Mouse (Mus musculus): ENCODE results near the gene Ergic1. TPM values are rescaled to one million over a fixed set of nuclear protein-coding genes. Genes with fewer than 3 reads are reported as not detected.

Gene Ergic1
- polyA plus RNA-seq, 1 experiment, result 143 TPM

DNA sequence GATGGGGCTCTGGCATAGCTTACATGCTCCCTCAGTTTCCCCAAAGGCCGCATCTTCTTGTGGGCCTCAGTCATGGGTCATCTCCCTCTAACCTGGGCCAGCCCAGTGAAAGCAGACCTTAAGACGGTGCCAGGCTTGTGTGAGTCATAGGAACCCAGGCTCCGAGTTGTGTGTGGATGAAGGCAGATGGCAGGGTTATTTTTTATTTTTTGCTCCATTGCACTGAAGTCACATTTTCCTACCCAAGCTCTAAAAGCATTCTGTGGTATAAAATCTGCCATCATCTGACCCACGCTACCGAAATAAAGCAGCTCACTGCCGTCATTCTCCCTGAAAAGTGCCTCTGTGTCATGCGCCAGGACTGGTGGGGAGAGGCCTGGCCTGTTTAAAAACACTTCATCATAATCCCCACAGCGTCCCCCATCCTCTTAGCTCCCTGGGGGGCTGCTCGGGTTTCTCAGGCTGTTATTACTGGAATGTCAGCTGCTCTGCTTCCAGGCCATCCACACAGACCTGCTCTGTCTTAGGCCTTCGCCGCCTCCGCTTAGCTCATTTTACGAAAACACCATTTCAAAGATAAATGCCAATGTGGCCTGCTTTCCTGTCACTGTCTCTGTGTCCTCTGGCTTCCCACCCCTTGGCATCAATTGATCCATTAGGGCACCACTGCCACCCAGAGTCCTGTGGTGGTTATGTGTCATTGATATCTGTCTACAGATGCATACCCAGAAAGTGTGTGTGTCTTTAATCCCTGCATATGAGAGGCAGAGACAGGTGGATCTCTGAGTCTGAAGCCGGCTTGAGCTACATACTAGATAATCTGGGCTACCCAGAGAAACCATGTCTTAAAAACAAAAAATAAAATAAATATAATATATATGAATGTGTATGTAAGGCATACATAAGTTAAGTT is 89.4 kb downstream of the Ergic1 start:
- Histone ChIP-seq H3K27ac (ENCODE audit: insufficient read depth, low read length) (peak overlapping the region; percentile 78), H3K4me3 (ENCODE audit: insufficient read depth, low read length) (no peak overlapping the region), H3K4me1 (ENCODE audit: control insufficient read depth, insufficient read depth, low read length) (peaks cover 10% of the 10 kb centered on the region)
- TF ChIP-seq CTCF (IDR thresholded peaks at IDR 0.05; ENCODE audit: extremely low read depth, insufficient read depth, low read length) (peak; percentile 28; the same call in 1 of the 2 replicates), POLR2A (IDR thresholded peaks at IDR 0.05; ENCODE audit: extremely low read depth, insufficient read depth, low read length) (no peak)

DNA sequence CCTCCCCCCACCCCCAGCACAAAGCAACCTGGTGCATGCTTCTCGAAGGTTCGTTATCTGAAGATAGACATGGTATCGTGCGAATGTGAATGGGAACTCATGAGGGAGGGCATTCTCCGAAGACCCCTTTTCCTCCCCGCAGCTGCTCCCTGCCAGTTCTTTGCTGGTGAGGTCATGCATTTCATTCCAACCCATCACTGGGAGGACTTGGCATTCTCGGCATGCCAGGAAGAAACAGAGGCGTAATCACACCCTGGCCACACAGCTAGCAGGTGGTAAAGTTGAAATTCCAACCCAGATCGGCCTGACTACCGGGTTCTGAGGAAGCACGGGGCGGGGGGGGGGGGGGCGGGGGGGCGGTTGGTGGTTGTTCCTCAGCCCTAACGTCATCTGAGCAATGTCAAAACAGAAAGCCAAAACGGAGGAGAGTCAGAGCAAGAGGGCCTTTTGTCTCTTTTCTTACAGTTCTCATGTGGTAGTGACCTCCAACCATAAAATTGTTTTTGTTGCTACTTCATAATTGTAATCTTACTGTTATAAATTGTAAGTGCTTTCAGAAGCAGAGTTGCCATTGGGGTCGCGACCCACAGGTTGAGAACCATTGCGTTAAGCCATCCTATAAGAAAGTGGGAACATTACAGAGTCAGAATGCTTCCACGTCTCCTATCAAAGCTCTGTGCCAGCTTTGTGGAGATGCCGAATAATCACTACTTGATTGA is 97.7 kb downstream of the Ergic1 start:
- Histone ChIP-seq H3K27ac (ENCODE audit: insufficient read depth, low read length) (no peak overlapping the region), H3K4me1 (ENCODE audit: control insufficient read depth, insufficient read depth, low read length) (peaks cover 3% of the 10 kb centered on the region; the same call in 1 of the 2 replicates), H3K4me3 (ENCODE audit: insufficient read depth, low read length) (no peak overlapping the region)
- TF ChIP-seq POLR2A (IDR thresholded peaks at IDR 0.05; ENCODE audit: extremely low read depth, insufficient read depth, low read length) (no peak), CTCF (IDR thresholded peaks at IDR 0.05; ENCODE audit: extremely low read depth, insufficient read depth, low read length) (no peak)

DNA sequence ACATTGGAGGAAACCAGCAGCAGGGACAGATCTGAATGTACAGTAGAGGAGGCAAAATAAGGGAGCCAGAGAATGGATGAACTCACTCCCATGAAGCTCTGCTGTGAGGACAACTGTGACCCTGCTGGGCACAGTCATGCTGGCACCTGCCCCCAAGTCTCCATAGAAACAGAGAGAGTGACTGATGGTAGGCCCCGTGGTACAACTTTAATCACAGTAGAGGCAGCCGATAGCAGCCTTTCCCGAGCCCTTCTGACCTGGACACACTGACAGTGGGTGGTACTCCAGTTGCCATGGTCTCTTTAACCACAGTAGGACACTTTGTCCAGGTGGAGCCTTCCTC is 98.3 kb downstream of the Ergic1 start:
- no peak overlapping the region for H3K27ac ChIP-seq (ENCODE audit: insufficient read depth, low read length)
- TF ChIP-seq POLR2A (IDR thresholded peaks at IDR 0.05; ENCODE audit: extremely low read depth, insufficient read depth, low read length), result no peak
- no peak for TF ChIP-seq CTCF (IDR thresholded peaks at IDR 0.05; ENCODE audit: extremely low read depth, insufficient read depth, low read length)

DNA sequence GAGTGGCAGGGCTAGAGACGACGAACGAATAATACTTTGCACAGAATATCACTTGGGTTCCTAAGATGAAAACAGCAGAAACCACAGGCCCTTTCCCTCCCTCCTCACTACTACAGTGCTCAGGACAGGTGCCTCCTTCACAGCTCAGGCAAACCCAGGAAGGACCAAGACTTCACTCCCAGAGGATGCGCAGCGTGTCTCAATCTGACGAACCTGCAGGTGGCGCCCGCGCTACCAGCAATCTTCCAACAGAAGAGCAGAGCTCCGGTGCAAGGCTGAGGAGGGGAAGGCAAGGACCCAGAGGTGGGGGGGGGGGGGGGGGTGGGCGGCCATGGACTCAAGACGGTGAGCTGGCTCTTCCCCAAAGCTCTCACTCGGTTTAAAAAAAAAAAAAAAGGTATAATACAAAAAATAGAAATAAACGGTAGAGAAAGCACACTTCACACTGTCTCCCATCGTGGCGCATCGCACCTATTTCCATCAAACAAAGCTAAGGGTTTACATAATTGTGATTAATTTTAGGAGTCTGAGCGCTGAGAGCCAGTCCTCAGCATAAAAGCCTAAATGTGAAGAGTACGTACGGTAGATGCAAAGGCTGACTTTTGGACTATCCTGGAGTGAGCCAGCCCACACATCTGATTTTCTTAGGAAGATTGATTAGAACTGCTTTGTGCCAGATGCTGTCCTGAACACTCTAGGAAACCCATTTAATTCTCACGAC is 99.1 kb downstream of the Ergic1 start:
- peak overlapping the region; percentile 36; the same call in 1 of the 2 replicates for H3K27ac ChIP-seq (ENCODE audit: insufficient read depth, low read length)
- H3K4me1 ChIP-seq (ENCODE audit: control insufficient read depth, insufficient read depth, low read length), result peaks cover 3% of the 10 kb centered on the region; the same call in 1 of the 2 replicates
- H3K4me3 ChIP-seq (ENCODE audit: insufficient read depth, low read length), result no peak overlapping the region
- TF ChIP-seq POLR2A (IDR thresholded peaks at IDR 0.05; ENCODE audit: extremely low read depth, insufficient read depth, low read length) (0 out of 2 replicates have a peak, but pooled peaks have one; percentile 15), CTCF (IDR thresholded peaks at IDR 0.05; ENCODE audit: extremely low read depth, insufficient read depth, low read length) (peak; percentile 81)

More for the DNA sequence above, 98.3 kb downstream of the Ergic1 start:
- no peak overlapping the region for H3K4me3 ChIP-seq (ENCODE audit: insufficient read depth, low read length)
- H3K4me1 ChIP-seq (ENCODE audit: control insufficient read depth, insufficient read depth, low read length), result peaks cover 3% of the 10 kb centered on the region; the same call in 1 of the 2 replicates

DNA sequence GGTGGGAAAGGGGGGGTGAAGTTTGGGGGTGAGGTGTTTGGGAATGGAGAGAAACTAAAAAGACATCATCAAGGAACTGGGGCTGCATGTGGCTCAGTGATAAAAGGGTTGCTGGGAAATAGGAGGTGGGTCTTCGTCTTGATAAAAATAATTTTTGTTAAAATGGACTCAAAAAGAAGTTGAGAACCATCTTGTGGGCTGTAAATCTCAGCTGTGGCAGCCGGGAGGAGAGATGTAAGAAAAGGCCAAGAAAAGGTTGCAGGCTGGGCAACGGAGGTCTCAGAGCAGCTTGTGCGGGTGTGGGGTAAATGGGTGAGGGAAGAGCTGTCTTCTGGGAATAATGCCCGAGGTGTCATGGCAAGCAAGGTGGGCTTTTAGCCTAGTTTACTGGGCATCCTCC is 100.9 kb downstream of the Ergic1 start:
- H3K4me1 ChIP-seq (ENCODE audit: control insufficient read depth, insufficient read depth, low read length), result peaks cover 3% of the 10 kb centered on the region; the same call in 1 of the 2 replicates
- H3K4me3 ChIP-seq (ENCODE audit: insufficient read depth, low read length), result no peak overlapping the region
- no peak for TF ChIP-seq CTCF (IDR thresholded peaks at IDR 0.05; ENCODE audit: extremely low read depth, insufficient read depth, low read length)
- TF ChIP-seq POLR2A (IDR thresholded peaks at IDR 0.05; ENCODE audit: extremely low read depth, insufficient read depth, low read length), result no peak
- no peak overlapping the region for H3K27ac ChIP-seq (ENCODE audit: insufficient read depth, low read length)

DNA sequence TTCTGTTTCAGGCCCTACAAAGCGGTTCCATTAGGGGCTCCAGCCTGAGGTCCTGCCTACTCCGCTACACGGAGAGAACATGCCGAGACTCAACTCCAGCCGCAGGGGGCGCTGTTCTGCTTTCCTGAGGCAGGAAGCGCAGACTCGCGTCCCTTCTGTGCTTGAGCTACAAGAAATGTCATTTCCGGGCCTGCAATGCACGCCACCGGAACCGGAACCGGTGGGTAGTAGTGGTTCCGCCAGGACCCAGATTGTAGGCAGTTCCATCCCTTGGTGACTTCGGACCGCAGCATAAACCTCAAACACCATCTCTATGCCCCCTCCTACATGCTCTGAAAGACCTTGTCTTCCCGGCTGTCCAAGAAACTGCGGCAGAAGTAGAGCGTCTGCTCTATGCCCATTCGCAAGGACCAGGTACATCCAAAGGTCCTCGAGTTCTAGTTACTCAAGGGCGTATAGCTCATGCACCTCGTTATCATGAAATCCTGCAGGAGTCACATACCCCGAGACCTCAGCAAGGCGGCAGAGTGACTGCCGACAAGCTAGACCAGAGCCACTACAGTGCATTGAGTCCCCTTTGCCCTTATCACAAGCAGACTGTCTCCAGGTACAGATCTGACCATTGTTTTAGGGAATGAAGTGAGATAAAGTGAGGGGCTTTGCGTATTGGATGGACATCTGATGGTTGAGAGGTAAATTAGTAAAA is 101.8 kb downstream of the Ergic1 start, which contains the start of gene Atp6v0e:
Atp6v0e (plus strand) TSS at position 254 of the 706 bp plus-strand sequence.
- Histone ChIP-seq H3K4me3 (ENCODE audit: insufficient read depth, low read length) (peak within 1 kb of the TSS; percentile 57), H3K27ac (ENCODE audit: insufficient read depth, low read length) (0 out of 2 replicates have a peak within 1 kb of the TSS, but pooled peaks have one; percentile 25), H3K4me1 (ENCODE audit: control insufficient read depth, insufficient read depth, low read length) (peaks cover 3% of the 10 kb centered on the region; the same call in 1 of the 2 replicates)
- TF ChIP-seq POLR2A (IDR thresholded peaks at IDR 0.05; ENCODE audit: extremely low read depth, insufficient read depth, low read length) (peak; percentile 93), CTCF (IDR thresholded peaks at IDR 0.05; ENCODE audit: extremely low read depth, insufficient read depth, low read length) (peak; percentile 95)

DNA sequence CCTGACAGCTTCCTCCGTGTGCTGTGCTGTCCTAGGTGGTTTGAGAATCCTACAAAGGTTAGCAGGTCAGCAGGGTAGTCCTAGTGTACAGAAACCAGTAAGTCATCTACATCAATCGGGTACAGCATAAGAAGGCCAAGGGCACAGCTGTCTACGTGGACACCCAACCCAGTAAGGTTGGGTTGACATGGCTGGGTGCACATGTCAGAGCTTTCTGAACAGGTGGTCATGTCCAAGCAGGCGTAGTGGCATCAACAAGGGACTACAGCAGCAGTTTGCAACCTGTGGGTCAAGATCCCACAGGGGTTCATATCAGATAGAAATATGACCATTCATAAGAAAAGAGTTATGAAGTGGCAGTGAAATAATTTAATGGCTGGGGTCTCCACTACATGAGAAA is 104.3 kb downstream of the Ergic1 start:
- Histone ChIP-seq H3K4me3 (ENCODE audit: insufficient read depth, low read length) (no peak overlapping the region), H3K4me1 (ENCODE audit: control insufficient read depth, insufficient read depth, low read length) (0 out of 2 replicates have a peak, but pooled peaks cover 2% of the 10 kb centered on the region), H3K27ac (ENCODE audit: insufficient read depth, low read length) (no peak overlapping the region)
- no peak for TF ChIP-seq POLR2A (IDR thresholded peaks at IDR 0.05; ENCODE audit: extremely low read depth, insufficient read depth, low read length)
- no peak for TF ChIP-seq CTCF (IDR thresholded peaks at IDR 0.05; ENCODE audit: extremely low read depth, insufficient read depth, low read length)

DNA sequence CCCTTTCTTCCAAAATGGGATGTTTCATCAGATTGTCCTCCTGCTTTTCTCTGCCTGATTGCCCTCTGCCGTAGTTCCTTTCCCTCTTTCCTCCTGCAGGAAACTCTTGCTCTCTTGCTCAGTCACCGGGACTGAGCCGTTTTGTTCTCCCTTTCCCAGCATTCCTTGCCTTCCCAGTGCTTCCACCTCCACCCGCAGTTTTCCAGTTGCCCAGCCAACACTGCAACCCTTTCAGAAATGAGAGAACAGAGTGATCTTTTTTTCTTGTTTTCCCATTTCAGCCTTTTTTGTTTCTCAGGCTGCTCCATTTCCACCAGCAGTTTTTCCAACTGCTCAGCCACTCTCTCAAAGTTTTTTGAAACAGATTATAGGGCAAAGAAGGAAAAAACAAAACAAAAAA is 110.0 kb downstream of the Ergic1 start:
- H3K4me1 ChIP-seq (ENCODE audit: control insufficient read depth, insufficient read depth, low read length), result no peaks in the 10 kb centered on the region; the same call in 1 of the 2 replicates
- TF ChIP-seq CTCF (IDR thresholded peaks at IDR 0.05; ENCODE audit: extremely low read depth, insufficient read depth, low read length), result no peak
- TF ChIP-seq POLR2A (IDR thresholded peaks at IDR 0.05; ENCODE audit: extremely low read depth, insufficient read depth, low read length), result no peak
- no peak overlapping the region for H3K4me3 ChIP-seq (ENCODE audit: insufficient read depth, low read length)
- peak overlapping the region; percentile 93 for H3K27ac ChIP-seq (ENCODE audit: insufficient read depth, low read length)

All from cortical plate, adult 2 months (tissue).